Mouse (Mus musculus) cerebellum, adult 2 months (tissue): ENCODE data around the gene Cend1.

Source experiments
- CTCF ChIP-seq: fragments of 200-500 bp; IDR thresholded peaks from 2 replicates; pipeline ENCODE4 v1.5.1; 2011; ENCODE audit warnings: low read depth, mild to moderate bottlenecking, control low read depth, low read length, moderate library complexity, borderline replicate concordance; ENCODE audit not compliant: insufficient read depth
- POLR2A ChIP-seq: fragments of 200-500 bp; IDR thresholded peaks from 2 replicates; pipeline ENCODE4 v1.6.1; 2011; ENCODE audit warnings: low read length, control low read depth, borderline replicate concordance; ENCODE audit not compliant: insufficient read depth

DNA sequence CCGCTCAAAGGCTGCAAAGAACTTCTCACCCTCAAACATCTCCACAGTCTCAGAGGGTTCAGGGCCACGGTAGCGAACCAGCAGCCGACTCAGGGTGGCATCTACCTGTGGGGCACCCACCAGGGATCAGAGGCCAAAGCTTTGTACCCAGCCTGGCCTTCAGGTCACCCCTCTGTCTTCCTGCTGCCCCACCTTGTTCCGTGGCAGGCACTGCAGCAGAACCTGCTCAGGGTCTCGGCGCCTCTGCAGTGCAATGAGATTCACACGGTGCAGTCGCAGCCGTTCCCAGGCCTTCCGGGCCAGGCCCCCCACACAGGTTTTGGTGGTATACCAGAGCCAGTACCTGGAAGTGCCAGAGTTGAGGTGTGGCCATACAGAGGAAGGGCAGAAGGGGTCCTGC lies 10.5 kb upstream of the Cend1 start:
- no peak for TF ChIP-seq CTCF
- no peak for TF ChIP-seq POLR2A
